In genomic region chr3:89245688-89246171, GRCm38 (mm10) we compare ENCODE assay signal across 8 mouse cellular contexts. TPM values are rescaled to one million over a fixed set of nuclear protein-coding genes. Genes with fewer than 3 reads are reported as not detected.
DNase-seq lines count a peak whose midpoint lies in the region; ATAC-seq and TF ChIP-seq lines count a peak whose summit lies in the region.

Gene Krtcap2, plus strand, starts transcription at chr3:89245966.

- H3K36me3 ChIP-seq in G1E (replicated peaks) = peaks cover 28% of the 10 kb centered on the region
- H3K36me3 ChIP-seq in hindbrain, embryonic 16.5 days (ENCODE audit: control insufficient read depth, insufficient read depth, low read length) = peaks cover 14% of the 10 kb centered on the region
- H3K36me3 ChIP-seq in limb, embryonic 15.5 days = peaks cover 30% of the 10 kb centered on the region

- H3K4me3 ChIP-seq in G1E (ENCODE audit: low read depth, low read length) = peak within 1 kb of the TSS; percentile 84
- peak within 1 kb of the TSS; percentile 74 for H3K4me3 ChIP-seq in hindbrain, embryonic 16.5 days (ENCODE audit: low read length)
- H3K4me3 ChIP-seq in limb, embryonic 15.5 days = peak within 1 kb of the TSS; percentile 83

- WGBS in hindbrain, embryonic 16.5 days = 3% methylated on average over 20 of the region's 20 CpGs
- WGBS in limb, embryonic 15.5 days = 7% methylated on average over 20 of the region's 20 CpGs

- peak; percentile 39 to 41 for DNase-seq in B cell, adult 2 months
- no peak for DNase-seq in G1E (ENCODE audit: low spot score)
- peak; percentile 72 to 76 for DNase-seq in cerebellum, postnatal 36 days
- no peak for DNase-seq in gastrocnemius, postnatal 10 days
- peak; percentile 68 for DNase-seq in retina, embryonic 14.5 days (ENCODE audit: low spot score)
- no peak for DNase-seq in ovary, postnatal 14 days (ENCODE audit: low spot score)

- H3K27me3 ChIP-seq in G1E (ENCODE audit: insufficient read depth, low read length) = peaks cover 28% of the 10 kb centered on the region
- no peaks in the 10 kb centered on the region for H3K27me3 ChIP-seq in hindbrain, embryonic 16.5 days (replicated peaks; ENCODE audit: control insufficient read depth, insufficient read depth, low read length)
- no peaks in the 10 kb centered on the region for H3K27me3 ChIP-seq in limb, embryonic 15.5 days

- no peak for TF ChIP-seq CTCF in G1E (IDR thresholded peaks at IDR 0.05; ENCODE audit: low read depth, low read length)

- H3K4me1 ChIP-seq in G1E (ENCODE audit: insufficient read depth, low read depth, low read length) = peaks cover 59% of the 10 kb centered on the region
- peaks cover 31% of the 10 kb centered on the region for H3K4me1 ChIP-seq in hindbrain, embryonic 16.5 days (ENCODE audit: control insufficient read depth, insufficient read depth, low read depth, low read length)
- peaks cover 42% of the 10 kb centered on the region for H3K4me1 ChIP-seq in limb, embryonic 15.5 days

- H3K4me2 ChIP-seq in hindbrain, embryonic 16.5 days (ENCODE audit: low read length) = peak within 1 kb of the TSS; percentile 92
- peak within 1 kb of the TSS; percentile 82 for H3K4me2 ChIP-seq in limb, embryonic 15.5 days

- ATAC-seq in G1E (ENCODE audit: extremely low read depth, insufficient number of reproducible peaks, low FRiP score, poor library complexity, severe bottlenecking) = no peak
- peak; percentile 71 for ATAC-seq in hindbrain, embryonic 16.5 days
- ATAC-seq in limb, embryonic 15.5 days (ENCODE audit: insufficient number of reproducible peaks, low FRiP score, low TSS enrichment, low read depth) = peak; percentile 0; the same call in 1 of the 2 replicates

- H3K27ac ChIP-seq in hindbrain, embryonic 16.5 days (ENCODE audit: low read depth, low read length) = peak within 1 kb of the TSS; percentile 95
- H3K27ac ChIP-seq in limb, embryonic 15.5 days = peak within 1 kb of the TSS; percentile 86

- H3K9me3 ChIP-seq in G1E (replicated peaks) = no peaks in the 10 kb centered on the region
- no peaks in the 10 kb centered on the region for H3K9me3 ChIP-seq in hindbrain, embryonic 16.5 days (ENCODE audit: control insufficient read depth, low read length)
- no peaks in the 10 kb centered on the region for H3K9me3 ChIP-seq in limb, embryonic 15.5 days

- H3K9ac ChIP-seq in hindbrain, embryonic 16.5 days (ENCODE audit: low read depth, low read length) = peak within 1 kb of the TSS; percentile 79
- peak within 1 kb of the TSS; percentile 70 for H3K9ac ChIP-seq in limb, embryonic 15.5 days

RNA-seq across cellular contexts. Expression of gene Krtcap2, which starts in this region (rescaled TPM):
- total RNA-seq in G1E (2014; fragmentation: Nextera tagmentation) = 105 and 132 TPM in 2 replicates
- 86.4 and 106 TPM in 2 replicates for total RNA-seq in G1E (2017)
- polyA plus RNA-seq in G1E (2012) = 145 and 167 TPM in 2 replicates
- 10 to 100 TPM; 78.1 to 93.1 TPM for total RNA-seq in gastrocnemius, postnatal 10 days (2021)
- 205 and 227 TPM in 2 replicates for polyA plus RNA-seq in hindbrain, embryonic 16.5 days (2015; fragmentation: Nextera tagmentation; extraction: Ambion mirVana)
- polyA plus RNA-seq in limb, embryonic 15.5 days (2015; fragmentation: Nextera tagmentation; extraction: Ambion mirVana) = 307 and 334 TPM in 2 replicates

Comparison
In these comparisons a context has a peak if more than half of its experiments do, and no peak if none do; other contexts are left out.
1. DNase-seq: peak in B cell, adult 2 months (2 of 2), cerebellum, postnatal 36 days (2 of 2) and retina, embryonic 14.5 days (single experiment); none in G1E (single experiment), gastrocnemius, postnatal 10 days (single experiment) and ovary, postnatal 14 days (single experiment).
2. Peak in every context shown above with its lines, with median percentiles within 50 percentile points of each other: H3K4me3 ChIP-seq.